17 mouse cellular contexts compared by ENCODE assay signal in genomic region chr2:105223606-105224005, GRCm38 (mm10). TPM values are rescaled to one million over a fixed set of nuclear protein-coding genes. Genes with fewer than 3 reads are reported as not detected.
A peak's percentile ranks its signal among the peaks of the same experiment; 100 is the strongest.
DNase-seq lines count a peak whose midpoint lies in the region; ATAC-seq and TF ChIP-seq lines count a peak whose summit lies in the region.
"Had no signal": no experiment of that assay in that cellular context is flagged by ENCODE, and none has a peak within 500 bp of the region (broad histone marks: within the 10 kb centered on the region; RNA-seq: fewer than 3 reads in every experiment).

No protein-coding gene starts in this region.

- no peaks in the 10 kb centered on the region for H3K9me3 ChIP-seq in heart, embryonic 10.5 days
- H3K9me3 ChIP-seq in liver, embryonic 12.5 days (replicated peaks): no peaks in the 10 kb centered on the region
- H3K9me3 ChIP-seq in hindbrain, embryonic 10.5 days: no peaks in the 10 kb centered on the region
- H3K9me3 ChIP-seq: limb, embryonic 13.5 days; neural tube, embryonic 15.5 days had no signal

- H3K4me2 ChIP-seq in liver, embryonic 12.5 days: no peak overlapping the region

- H3K4me1 ChIP-seq in heart, embryonic 10.5 days: peaks cover 28% of the 10 kb centered on the region
- peaks cover 7% of the 10 kb centered on the region for H3K4me1 ChIP-seq in liver, adult 2 months (ENCODE audit: control insufficient read depth, insufficient read depth, low read length)
- peaks cover 8% of the 10 kb centered on the region; the same call in 1 of the 2 replicates for H3K4me1 ChIP-seq in liver, embryonic 12.5 days
- peaks cover 23% of the 10 kb centered on the region for H3K4me1 ChIP-seq in kidney, adult 2 months (ENCODE audit: control insufficient read depth, insufficient read depth, low read length)
- H3K4me1 ChIP-seq in hindbrain, embryonic 10.5 days (replicated peaks): peaks cover 14% of the 10 kb centered on the region; the same call in 1 of the 2 replicates

- no peaks in the 10 kb centered on the region for H3K36me3 ChIP-seq in heart, embryonic 10.5 days
- H3K36me3 ChIP-seq in liver, adult 2 months (ENCODE audit: control insufficient read depth, insufficient read depth, low read length): no peaks in the 10 kb centered on the region
- H3K36me3 ChIP-seq in liver, embryonic 12.5 days: no peaks in the 10 kb centered on the region
- no peaks in the 10 kb centered on the region for H3K36me3 ChIP-seq in kidney, adult 2 months (ENCODE audit: control insufficient read depth, insufficient read depth, low read length)
- H3K36me3 ChIP-seq in hindbrain, embryonic 10.5 days: no peaks in the 10 kb centered on the region
- H3K36me3 ChIP-seq: limb, embryonic 13.5 days; neural tube, embryonic 15.5 days had no signal

- peaks cover 30% of the 10 kb centered on the region for H3K27me3 ChIP-seq in heart, embryonic 10.5 days (ENCODE audit: insufficient read depth, poor library complexity, severe bottlenecking)
- no peaks in the 10 kb centered on the region for H3K27me3 ChIP-seq in liver, adult 2 months (ENCODE audit: control insufficient read depth, insufficient read depth, low read length)
- peaks cover 38% of the 10 kb centered on the region for H3K27me3 ChIP-seq in liver, embryonic 12.5 days (replicated peaks)
- no peaks in the 10 kb centered on the region for H3K27me3 ChIP-seq in kidney, adult 2 months (replicated peaks; ENCODE audit: control insufficient read depth, insufficient read depth, low read length)
- H3K27me3 ChIP-seq in hindbrain, embryonic 10.5 days (ENCODE audit: insufficient read depth, poor library complexity, severe bottlenecking): peaks cover 35% of the 10 kb centered on the region

- DNase-seq in heart, embryonic 10.5 days (ENCODE audit: low spot score): no peak
- no peak for DNase-seq in heart, adult 18-20 months
- DNase-seq in liver, adult 2 months (ENCODE audit: extremely low read depth, low read depth, low spot score): no peak
- peak; percentile 89 for DNase-seq in kidney, adult 2 months
- DNase-seq in kidney, postnatal 36 days: peak; percentile 73 to 84
- DNase-seq in hindbrain, embryonic 10.5 days (ENCODE audit: low spot score): no peak
- no peak for DNase-seq in layer of hippocampus, adult 2 months (ENCODE audit: low spot score in 2 of 2)
- DNase-seq: cerebellum, adult 9-10 months; layer of hippocampus, adult 9-11 months; right cerebral cortex, postnatal 4 days had no signal

- peak overlapping the region; percentile 32; the same call in 1 of the 2 replicates for H3K9ac ChIP-seq in liver, adult 2 months (ENCODE audit: low read depth, low read length)
- no peak overlapping the region for H3K9ac ChIP-seq in liver, embryonic 12.5 days

- TF ChIP-seq POLR2A in liver, adult 2 months (IDR thresholded peaks at IDR 0.05; ENCODE audit: extremely low read depth, insufficient read depth, low read length): no peak
- TF ChIP-seq POLR2A in kidney, adult 2 months (IDR thresholded peaks at IDR 0.05; ENCODE audit: low read depth, low read length): no peak

- 79% methylated on average over 11 of the region's 11 CpGs for WGBS in heart, embryonic 10.5 days
- 56% methylated on average over 11 of the region's 11 CpGs for WGBS in liver, adult 2 months
- 66% methylated on average over 11 of the region's 11 CpGs for WGBS in liver, embryonic 12.5 days (ENCODE audit: insufficient replicate concordance)
- WGBS in kidney, adult 2 months: 52% methylated on average over 11 of the region's 11 CpGs
- WGBS in hindbrain, embryonic 10.5 days: 84% methylated on average over 11 of the region's 11 CpGs

- ATAC-seq in liver, embryonic 12.5 days: no peak
- ATAC-seq: activated CD4-positive, CD25-positive, alpha-beta regulatory T cell, adult 4 months; forebrain, embryonic 14.5 days; hindbrain, embryonic 16.5 days had no signal

- no peak for TF ChIP-seq CTCF in liver, adult 2 months (IDR thresholded peaks at IDR 0.05; ENCODE audit: low read depth, low read length)
- TF ChIP-seq CTCF in kidney, adult 2 months (conservative IDR thresholded peaks at IDR 0.05; ENCODE audit: insufficient read depth, insufficient read length, low read depth, low read length): no peak
- TF ChIP-seq CTCF in layer of hippocampus, adult 2 months (conservative IDR thresholded peaks at IDR 0.05): no peak

- no peaks in the 10 kb centered on the region for H3K79me2 ChIP-seq in liver, adult 2 months (ENCODE audit: control insufficient read depth, insufficient read depth, low read length)

- no peak overlapping the region for H3K4me3 ChIP-seq in heart, embryonic 10.5 days
- no peak overlapping the region for H3K4me3 ChIP-seq in liver, adult 2 months (ENCODE audit: insufficient read depth, low read depth, low read length)
- no peak overlapping the region for H3K4me3 ChIP-seq in liver, embryonic 12.5 days
- H3K4me3 ChIP-seq in kidney, adult 2 months (ENCODE audit: insufficient read depth, low read depth, low read length): no peak overlapping the region
- H3K4me3 ChIP-seq in hindbrain, embryonic 10.5 days: no peak overlapping the region
- H3K4me3 ChIP-seq in layer of hippocampus, adult 2 months: no peak overlapping the region

- 0 out of 2 replicates have a peak overlapping the region, but pooled peaks have one; percentile 80 for H3K27ac ChIP-seq in heart, embryonic 10.5 days
- H3K27ac ChIP-seq in liver, adult 2 months (replicated peaks; ENCODE audit: insufficient read depth, low read depth, low read length): peak overlapping the region; percentile 96
- no peak overlapping the region for H3K27ac ChIP-seq in liver, embryonic 12.5 days
- peak overlapping the region; percentile 96 for H3K27ac ChIP-seq in kidney, adult 2 months (ENCODE audit: insufficient read depth, low read depth, low read length)
- no peak overlapping the region for H3K27ac ChIP-seq in hindbrain, embryonic 10.5 days
- H3K27ac ChIP-seq in layer of hippocampus, adult 2 months: no peak overlapping the region
- H3K27ac ChIP-seq: limb, embryonic 13.5 days; neural tube, embryonic 15.5 days had no signal

RNA-seq across cellular contexts. Expression of gene Them7, which starts 0.5 kb away (rescaled TPM):
- polyA plus RNA-seq in heart, embryonic 10.5 days (2016; fragmentation: Nextera tagmentation; extraction: Ambion mirVana): 1.0 and 2.7 TPM in 2 replicates
- total RNA-seq in heart, adult 18-20 months (2021): 1 to 10 TPM; 2.0 to 3.3 TPM
- total RNA-seq in liver, adult 2 months (2014; rRNA removed): 12.8 and 21.8 TPM in 2 replicates
- 45.9 and 49.8 TPM in 2 replicates for polyA plus RNA-seq in liver, adult 2 months (2012; rRNA removed)
- 0.49 and 1.1 TPM in 2 replicates for polyA plus RNA-seq in liver, embryonic 12.5 days (2016; fragmentation: Nextera tagmentation; extraction: Ambion mirVana)
- polyA plus RNA-seq in kidney, adult 2 months (2012; rRNA removed): 241 and 309 TPM in 2 replicates
- polyA plus RNA-seq in hindbrain, embryonic 10.5 days (2016; fragmentation: Nextera tagmentation; extraction: Ambion mirVana): 0.22 and 0.39 TPM in 2 replicates
- not detected for total RNA-seq in layer of hippocampus, adult 2 months (2021)
- polyA plus RNA-seq: activated CD4-positive, CD25-positive, alpha-beta regulatory T cell, adult 4 months; forebrain, embryonic 14.5 days; lung, postnatal 0 days had no signal

Comparison
In these comparisons a context has a peak if more than half of its experiments do, and no peak if none do; other contexts are left out.
1. H3K27ac ChIP-seq: peak in heart, embryonic 10.5 days (single experiment), liver, adult 2 months (single experiment) and kidney, adult 2 months (single experiment); none in liver, embryonic 12.5 days (single experiment), hindbrain, embryonic 10.5 days (single experiment) and layer of hippocampus, adult 2 months (single experiment).
2. RNA of gene Them7, which starts 0.5 kb away (polyA plus RNA-seq): 241 to 309 TPM in kidney, adult 2 months and 45.9 to 49.8 TPM in liver, adult 2 months; 1.0 to 2.7 TPM in heart, embryonic 10.5 days, 0.49 to 1.1 TPM in liver, embryonic 12.5 days and 0.22 to 0.39 TPM in hindbrain, embryonic 10.5 days; every median in the first group is over 10 times any median in the second.
3. DNase-seq: peak in kidney, adult 2 months (single experiment) and kidney, postnatal 36 days (2 of 2); none in heart, embryonic 10.5 days (single experiment), heart, adult 18-20 months (0 of 2), liver, adult 2 months (single experiment), hindbrain, embryonic 10.5 days (single experiment) and layer of hippocampus, adult 2 months (0 of 2).